Mouse (Mus musculus) midbrain, embryonic 11.5 days (tissue): ENCODE measurements at regions not wholly inside any gene's neighbourhood (a gene's known extent, or its start where the extent isn't known, plus 50 kb on each side); places are given as distances from the start of the nearest gene placed in this dataset.

Experiments used
- ATAC-seq: fragments of 200-750 bp; cut with Nextera tagmentation; 2 replicates; pipeline ENCODE4 v1.8.0; 2017; ENCODE audit warnings: moderate TSS enrichment, moderate library complexity; ENCODE audit not compliant: low FRiP score
- DNase-seq: peaks from one replicate; pipeline ENCODE4 v3.0.0; 2015; ENCODE audit warnings: low spot score; ENCODE audit errors: missing footprints
- H3K27ac ChIP-seq: fragments of 300-500 bp; sonication (generic); 2 replicates; pipeline ENCODE4 v1.5.1; 2014; ENCODE audit warnings: low read depth, low read length
- H3K27me3 ChIP-seq: fragments of 300-500 bp; sonication (generic); 2 replicates; pipeline ENCODE4 v1.6.1; 2014; ENCODE audit warnings: mild to moderate bottlenecking, low read length, moderate library complexity, mixed read lengths; ENCODE audit not compliant: control insufficient read depth, insufficient read depth
- H3K36me3 ChIP-seq: fragments of 300-500 bp; sonication (generic); 2 replicates; pipeline ENCODE4 v1.6.1; 2014; ENCODE audit warnings: mild to moderate bottlenecking, low read length, moderate library complexity, mixed read lengths; ENCODE audit not compliant: control insufficient read depth, insufficient read depth
- H3K4me1 ChIP-seq: fragments of 300-500 bp; sonication (generic); 2 replicates; pipeline ENCODE4 v1.6.1; 2014; ENCODE audit warnings: low read length; ENCODE audit not compliant: control insufficient read depth, insufficient read depth
- H3K4me2 ChIP-seq: fragments of 300-500 bp; sonication (generic); 2 replicates; pipeline ENCODE4 v1.6.1; 2014; ENCODE audit warnings: mild to moderate bottlenecking, moderate library complexity
- H3K4me3 ChIP-seq: fragments of 300-500 bp; sonication (generic); 2 replicates; pipeline ENCODE4 v1.5.1; 2014; ENCODE audit warnings: low read depth, low read length
- H3K9ac ChIP-seq: fragments of 300-500 bp; sonication (generic); 2 replicates; pipeline ENCODE4 v1.6.1; 2014; ENCODE audit warnings: low read length
- H3K9me3 ChIP-seq: fragments of 300-500 bp; sonication (generic); 2 replicates; pipeline ENCODE4 v1.6.1; 2016; ENCODE audit warnings: low read length; ENCODE audit not compliant: control insufficient read depth
- WGBS: fragments of 180-500 bp; shearing (Covaris S2); extraction: QIAGEN DNeasy Blood & Tissue Kit; methylation state at CpG from one replicate; pipeline ENCODE4 v1.1.7; 2014; 5-methylcytosine and 5-hydroxymethylcytosine counted together

- no peak overlapping the region for H3K9ac ChIP-seq
- no peak overlapping the region for H3K27ac ChIP-seq
- H3K9me3 ChIP-seq: no peaks in the 10 kb centered on the region
- H3K27me3 ChIP-seq: no peaks in the 10 kb centered on the region
- H3K4me1 ChIP-seq: 0 out of 2 replicates have a peak, but pooled peaks cover 7% of the 10 kb centered on the region
- H3K36me3 ChIP-seq: no peaks in the 10 kb centered on the region
- DNase-seq (no peak), ATAC-seq (peak; percentile 55; the same call in 1 of the 2 replicates)
- H3K4me3 ChIP-seq: no peak overlapping the region
- no peak overlapping the region for H3K4me2 ChIP-seq
Observed at GRCm38 (mm10) chr1:194332639-194333038, 285.4 kb upstream of the Plxna2 start.

GRCm38 (mm10) chr1:194330471-194330870 is 287.5 kb upstream of the Plxna2 start:
- no peak overlapping the region for H3K27ac ChIP-seq
- H3K4me1 ChIP-seq: 0 out of 2 replicates have a peak, but pooled peaks cover 5% of the 10 kb centered on the region
- H3K36me3 ChIP-seq: no peaks in the 10 kb centered on the region
- no peaks in the 10 kb centered on the region for H3K9me3 ChIP-seq
- ATAC-seq (no peak), DNase-seq (no peak)
- no peak overlapping the region for H3K4me2 ChIP-seq
- no peaks in the 10 kb centered on the region for H3K27me3 ChIP-seq
- 94% methylated on average over 1 of the region's 1 CpGs for WGBS
- no peak overlapping the region for H3K4me3 ChIP-seq
- no peak overlapping the region for H3K9ac ChIP-seq

DNA sequence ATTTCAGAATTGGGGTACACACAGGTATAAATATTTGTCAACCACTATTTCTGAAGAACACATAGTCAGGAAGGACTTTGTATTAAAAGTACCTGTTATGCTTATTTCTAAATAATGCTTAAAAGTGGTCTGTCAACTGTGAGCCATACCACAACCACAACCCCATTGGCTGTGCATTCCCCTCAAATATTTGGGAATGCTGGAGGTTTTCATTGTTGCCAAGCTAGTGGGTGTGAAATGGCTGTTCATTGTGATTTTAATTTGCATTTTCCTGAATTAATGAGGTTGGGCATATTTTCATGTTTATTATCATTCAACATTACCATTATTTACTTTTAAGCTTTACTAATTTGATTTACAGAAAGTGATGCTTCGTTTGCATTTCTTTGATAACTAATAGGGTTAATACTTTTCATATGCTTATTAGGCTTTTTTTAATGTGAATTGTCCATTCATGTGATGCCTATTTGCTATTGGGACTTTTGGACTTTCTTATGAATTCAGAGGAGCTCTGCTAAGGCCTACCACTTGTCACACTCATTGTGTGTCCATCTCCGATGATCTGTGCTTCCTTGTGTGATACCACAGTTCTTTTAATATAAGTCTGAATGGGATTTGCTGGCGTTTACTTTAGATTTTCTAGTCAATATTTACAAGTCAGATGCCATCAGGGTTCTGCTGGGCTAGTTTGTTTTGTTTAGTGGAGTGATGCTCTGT is 297.5 kb upstream of the Plxna2 start:
- Histone ChIP-seq H3K9me3 (no peaks in the 10 kb centered on the region), H3K27me3 (no peaks in the 10 kb centered on the region), H3K4me2 (no peak overlapping the region), H3K9ac (no peak overlapping the region), H3K4me1 (peaks cover 3% of the 10 kb centered on the region; the same call in 1 of the 2 replicates), H3K27ac (no peak overlapping the region), H3K36me3 (no peaks in the 10 kb centered on the region), H3K4me3 (no peak overlapping the region)
- DNase-seq: no peak
- WGBS: 66% methylated on average over 3 of the region's 3 CpGs
- ATAC-seq: peak; percentile 75

GRCm38 (mm10) chr1:194318351-194318750 is 299.7 kb upstream of the Plxna2 start:
- H3K4me2 ChIP-seq: no peak overlapping the region
- H3K27ac ChIP-seq: no peak overlapping the region
- H3K36me3 ChIP-seq: no peaks in the 10 kb centered on the region
- no peak overlapping the region for H3K9ac ChIP-seq
- DNase-seq: no peak
- H3K9me3 ChIP-seq: no peaks in the 10 kb centered on the region
- no peak for ATAC-seq
- no peak overlapping the region for H3K4me3 ChIP-seq
- peaks cover 3% of the 10 kb centered on the region; the same call in 1 of the 2 replicates for H3K4me1 ChIP-seq
- H3K27me3 ChIP-seq: no peaks in the 10 kb centered on the region

GRCm38 (mm10) chr1:194315593-194315992 is 302.4 kb upstream of the Plxna2 start:
- ATAC-seq: no peak
- Histone ChIP-seq H3K4me2 (no peak overlapping the region), H3K27ac (no peak overlapping the region), H3K4me3 (no peak overlapping the region), H3K4me1 (no peaks in the 10 kb centered on the region; the same call in 1 of the 2 replicates), H3K9me3 (no peaks in the 10 kb centered on the region), H3K36me3 (no peaks in the 10 kb centered on the region), H3K9ac (no peak overlapping the region), H3K27me3 (no peaks in the 10 kb centered on the region)
- no peak for DNase-seq
- WGBS: 91% methylated on average over 2 of the region's 2 CpGs

GRCm38 (mm10) chr1:194310373-194310772 is 307.6 kb upstream of the Plxna2 start:
- H3K36me3 ChIP-seq: no peaks in the 10 kb centered on the region
- no peak overlapping the region for H3K4me3 ChIP-seq
- H3K9ac ChIP-seq: no peak overlapping the region
- H3K9me3 ChIP-seq: no peaks in the 10 kb centered on the region
- no peaks in the 10 kb centered on the region for H3K27me3 ChIP-seq
- H3K4me2 ChIP-seq: no peak overlapping the region
- DNase-seq (no peak), ATAC-seq (peak; percentile 69; the same call in 1 of the 2 replicates)
- H3K4me1 ChIP-seq: peaks cover 2% of the 10 kb centered on the region; the same call in 1 of the 2 replicates
- 28% methylated on average over 2 of the region's 2 CpGs for WGBS
- no peak overlapping the region for H3K27ac ChIP-seq

GRCm38 (mm10) chr1:194308648-194309047 is 309.4 kb upstream of the Plxna2 start:
- H3K9me3 ChIP-seq: no peaks in the 10 kb centered on the region
- peaks cover 2% of the 10 kb centered on the region; the same call in 1 of the 2 replicates for H3K4me1 ChIP-seq
- H3K4me2 ChIP-seq: no peak overlapping the region
- ATAC-seq: no peak
- H3K27ac ChIP-seq: no peak overlapping the region
- H3K36me3 ChIP-seq: no peaks in the 10 kb centered on the region
- no peaks in the 10 kb centered on the region for H3K27me3 ChIP-seq
- no peak overlapping the region for H3K4me3 ChIP-seq
- H3K9ac ChIP-seq: no peak overlapping the region
- DNase-seq: no peak
- 80% methylated on average over 3 of the region's 3 CpGs for WGBS

GRCm38 (mm10) chr1:194303951-194304350 is 314.1 kb upstream of the Plxna2 start:
- Histone ChIP-seq H3K4me3 (no peak overlapping the region), H3K4me2 (no peak overlapping the region), H3K9ac (no peak overlapping the region), H3K9me3 (no peaks in the 10 kb centered on the region), H3K4me1 (no peaks in the 10 kb centered on the region), H3K27ac (no peak overlapping the region), H3K27me3 (no peaks in the 10 kb centered on the region), H3K36me3 (no peaks in the 10 kb centered on the region)
- DNase-seq (peak; percentile 60), ATAC-seq (no peak)
- WGBS: 86% methylated on average over 1 of the region's 1 CpGs

DNA sequence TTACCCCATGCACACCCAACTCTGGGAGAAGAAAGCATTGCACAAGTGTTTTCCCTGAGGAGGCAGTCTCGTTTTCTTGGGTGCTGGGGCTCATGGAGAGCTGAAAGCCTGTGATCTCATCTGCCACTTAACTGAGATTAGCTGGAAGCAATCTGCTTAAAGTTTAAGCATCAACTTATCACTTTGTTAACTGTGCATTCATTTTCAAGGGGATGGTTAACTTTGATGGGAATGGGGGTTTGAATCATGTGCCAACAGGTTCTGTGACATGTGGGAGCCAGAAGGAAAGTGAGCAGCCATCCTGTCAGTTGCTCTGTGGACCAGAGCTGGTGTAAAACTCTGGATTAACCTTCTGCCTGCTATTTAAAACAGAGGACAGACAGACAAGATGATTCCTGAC is 315.2 kb upstream of the Plxna2 start:
- no peak overlapping the region for H3K9ac ChIP-seq
- no peak overlapping the region for H3K27ac ChIP-seq
- WGBS: 21% methylated on average over 1 of the region's 1 CpGs
- H3K9me3 ChIP-seq: no peaks in the 10 kb centered on the region
- H3K4me1 ChIP-seq: no peaks in the 10 kb centered on the region
- DNase-seq (peak; percentile 45), ATAC-seq (no peak)
- no peak overlapping the region for H3K4me2 ChIP-seq
- H3K36me3 ChIP-seq: no peaks in the 10 kb centered on the region
- no peak overlapping the region for H3K4me3 ChIP-seq
- no peaks in the 10 kb centered on the region for H3K27me3 ChIP-seq
